Mouse (Mus musculus) left cerebral cortex, adult 11 months (tissue): ENCODE measurements around the gene Zfp850.
"Not testable (repeated sequence)": the region's sequence is repeated elsewhere in the genome, so short reads cannot be mapped to it uniquely, and the experiment has no call there.

Experiments used
- DNase-seq: peaks from one replicate; pipeline ENCODE4 v3.0.0; 2022; ENCODE audit warnings: low spot score

Gene Zfp850

DNA sequence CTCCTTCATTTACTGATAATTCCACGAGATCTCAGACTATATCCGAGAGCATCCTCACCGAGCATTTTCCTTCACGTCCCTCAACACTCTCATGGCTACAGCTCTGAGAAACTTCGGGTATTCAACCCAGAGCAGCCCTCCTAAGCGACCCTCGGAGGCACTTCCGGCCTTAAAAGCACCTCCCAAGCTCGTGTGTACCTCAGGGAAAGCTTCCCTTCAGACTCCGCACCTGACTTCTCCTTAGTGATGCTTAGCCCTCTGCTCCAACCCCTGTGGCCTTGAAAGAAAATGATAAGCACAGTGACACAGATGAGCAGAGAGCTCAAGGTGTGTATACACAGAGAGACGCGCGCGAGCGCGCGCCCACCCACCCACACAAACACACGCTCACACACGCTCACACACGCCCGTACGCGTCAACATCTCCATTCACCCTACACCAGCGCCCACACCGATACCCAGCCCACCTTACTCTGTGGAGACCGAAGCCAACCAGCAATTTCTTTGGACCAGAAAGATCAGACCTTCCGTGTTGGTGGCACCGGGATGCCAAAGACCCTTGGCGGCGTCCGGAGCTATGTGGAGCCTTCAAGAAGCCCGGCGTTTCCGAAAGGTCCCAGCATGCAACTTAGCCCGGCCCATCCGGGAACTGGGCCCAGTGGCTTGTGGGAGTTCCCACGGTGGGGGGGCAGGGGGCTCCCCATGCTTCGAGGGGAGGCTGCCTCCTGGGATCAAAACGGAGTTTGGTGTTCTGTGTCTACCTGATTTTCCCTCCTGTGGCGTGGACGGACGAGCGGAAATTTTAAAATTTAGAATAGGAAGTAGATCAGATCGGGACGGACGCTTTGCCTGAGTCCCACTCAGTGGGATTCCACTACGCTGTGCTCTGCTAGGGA is at the start of gene Zfp850:
Gene Zfp850, minus strand, starts transcription at position 567 of the 896 bp plus-strand sequence.
- peak; percentile 47 for DNase-seq

DNA sequence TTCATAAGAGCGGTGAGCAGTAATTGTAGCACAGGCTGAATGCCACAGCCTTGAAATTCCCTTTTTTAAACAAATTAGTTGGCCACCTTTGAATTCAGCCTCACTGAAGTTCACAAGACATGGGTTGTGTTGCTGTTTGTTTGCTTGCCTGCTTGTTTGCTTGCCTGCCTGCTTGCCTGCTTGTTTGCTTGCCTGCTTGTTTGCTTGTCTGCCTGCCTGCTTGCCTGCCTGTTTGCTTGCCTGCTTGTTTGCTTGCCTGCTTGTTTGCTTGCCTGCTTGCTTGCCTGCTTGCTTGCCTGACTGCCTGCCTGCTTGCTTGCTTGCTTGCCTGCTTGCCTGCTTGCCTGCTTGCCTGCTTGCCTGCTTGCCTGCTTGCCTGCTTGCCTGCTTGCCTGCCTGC is 46.1 kb upstream of the Zfp850 start:
- DNase-seq, result no peak

DNA sequence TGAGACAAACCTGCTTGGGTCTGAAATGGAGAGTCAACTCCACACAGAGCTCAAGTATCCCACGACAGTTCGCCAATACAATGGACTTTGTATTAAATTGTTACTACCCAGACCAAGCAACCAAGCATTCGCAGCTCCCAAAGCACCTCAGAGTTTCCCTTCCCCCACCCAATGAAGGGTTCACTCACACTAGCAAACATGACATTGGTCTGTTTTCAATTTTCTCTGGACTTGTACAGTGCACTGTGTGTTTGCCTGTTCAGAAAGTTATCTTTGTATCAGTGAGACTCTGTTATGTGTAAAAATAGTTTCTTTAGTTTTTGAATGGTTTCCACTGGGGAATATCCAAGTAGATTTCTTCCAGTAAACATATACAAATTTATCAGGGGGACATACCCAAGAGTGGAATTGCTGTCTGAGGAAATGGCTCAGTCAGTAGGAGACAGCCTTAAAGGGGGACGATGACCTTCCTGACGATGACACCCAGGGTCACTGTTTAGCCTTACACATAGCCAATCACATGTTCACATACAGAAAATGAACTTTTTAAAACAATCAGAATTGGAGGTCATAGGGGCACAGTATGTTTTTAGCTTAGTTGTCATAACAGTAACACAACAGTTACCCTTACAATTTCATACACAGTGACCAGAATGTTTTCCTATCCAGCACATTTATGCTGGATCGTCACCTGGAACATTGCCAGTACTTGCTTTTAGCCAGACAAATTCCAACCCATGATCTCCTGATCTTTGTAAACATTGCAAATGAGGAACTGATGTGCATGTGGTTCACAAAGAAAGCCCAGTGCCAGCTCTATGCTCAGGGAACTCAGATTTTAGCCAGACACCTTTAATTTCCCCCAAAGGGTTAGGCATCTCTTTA is 39.4 kb upstream of the Zfp850 start:
- DNase-seq, result no peak

DNA sequence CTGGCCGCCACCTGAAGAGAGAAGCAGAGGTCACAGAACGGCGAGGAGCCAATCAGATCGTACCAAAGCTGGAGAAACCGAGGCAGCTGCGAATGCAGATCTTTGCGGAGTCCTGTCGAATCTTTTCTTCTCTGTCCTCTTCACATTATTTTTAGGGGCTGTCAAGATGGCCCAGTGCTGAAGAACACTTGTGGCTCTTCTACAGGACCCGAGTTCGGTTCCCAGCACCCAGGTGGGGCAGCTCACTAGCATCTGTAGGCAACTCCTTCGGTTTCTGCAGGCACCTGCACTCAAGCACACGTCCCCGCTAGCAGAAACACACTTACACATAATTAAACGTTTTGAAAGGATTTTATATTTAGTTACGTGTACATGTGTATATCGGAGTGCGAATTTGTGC is 36.7 kb upstream of the Zfp850 start:
- DNase-seq, result no peak

DNA sequence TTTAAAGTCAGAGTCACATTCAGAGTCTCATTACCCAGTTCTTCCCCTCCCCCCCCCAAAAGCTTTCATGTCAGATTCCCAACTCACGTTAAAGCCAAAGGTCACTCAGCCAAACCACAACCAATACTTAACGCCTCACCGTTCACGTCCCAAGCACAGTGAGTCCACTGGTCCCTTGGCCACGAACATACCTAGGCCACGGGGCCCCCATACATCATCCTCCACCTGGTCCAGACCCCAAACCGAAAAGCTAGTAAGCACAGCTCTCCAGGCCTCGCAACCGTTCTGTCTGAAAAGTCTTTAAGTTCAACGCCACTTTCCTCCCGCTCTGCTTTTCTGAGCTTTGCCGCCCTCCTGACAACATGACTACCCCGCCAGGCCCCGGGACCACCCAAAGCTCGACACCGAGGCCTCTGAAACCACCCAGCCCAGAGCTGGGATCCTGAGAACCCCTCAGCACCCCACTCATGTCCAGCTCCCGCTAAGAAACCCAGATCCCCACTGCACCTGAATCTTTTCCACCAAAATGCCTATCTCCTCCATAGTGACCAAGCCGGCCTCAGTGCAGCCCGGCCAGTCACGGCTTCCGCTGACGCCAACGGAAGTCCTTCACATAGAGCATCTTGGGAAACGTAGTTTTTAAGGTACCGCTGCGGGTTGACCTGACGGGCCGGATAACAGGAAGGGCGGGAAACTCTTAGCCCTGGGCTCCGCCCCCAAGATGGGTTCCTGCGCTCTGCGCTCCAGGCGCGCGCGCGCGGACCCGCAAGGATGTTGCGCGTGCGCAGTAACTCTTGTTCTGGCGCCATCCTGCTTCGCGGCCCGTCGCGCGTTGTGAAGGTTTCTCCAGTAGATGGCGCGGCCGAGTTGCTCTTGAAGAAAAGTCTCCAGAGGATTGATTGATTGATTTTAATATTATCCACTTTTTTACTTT is 35.8 kb upstream of the Zfp850 start, which contains the start of gene Psmc4:
Gene Psmc4, minus strand, starts transcription at position 626 of the 934 bp plus-strand sequence.
- peak; percentile 98 for DNase-seq

DNA sequence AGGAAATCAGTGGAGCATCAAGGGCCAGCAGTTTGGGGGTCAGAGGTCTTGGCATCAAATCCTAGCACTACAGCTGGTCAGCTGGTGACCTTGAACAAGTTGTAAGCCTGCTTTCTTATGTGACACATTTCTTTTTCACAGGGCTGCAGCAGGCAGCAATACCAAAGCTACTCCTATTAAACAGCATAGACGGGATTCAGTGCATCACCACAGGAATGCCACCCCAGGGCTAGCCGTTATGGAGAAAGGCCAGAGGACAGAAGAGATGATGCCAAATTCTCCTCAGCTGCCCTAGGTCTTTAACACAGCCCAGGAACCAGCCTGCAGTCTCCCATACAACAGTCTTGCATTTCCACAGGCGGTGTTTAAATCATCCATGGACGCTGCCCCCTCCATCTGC is 30.6 kb upstream of the Zfp850 start:
- no peak for DNase-seq

DNA sequence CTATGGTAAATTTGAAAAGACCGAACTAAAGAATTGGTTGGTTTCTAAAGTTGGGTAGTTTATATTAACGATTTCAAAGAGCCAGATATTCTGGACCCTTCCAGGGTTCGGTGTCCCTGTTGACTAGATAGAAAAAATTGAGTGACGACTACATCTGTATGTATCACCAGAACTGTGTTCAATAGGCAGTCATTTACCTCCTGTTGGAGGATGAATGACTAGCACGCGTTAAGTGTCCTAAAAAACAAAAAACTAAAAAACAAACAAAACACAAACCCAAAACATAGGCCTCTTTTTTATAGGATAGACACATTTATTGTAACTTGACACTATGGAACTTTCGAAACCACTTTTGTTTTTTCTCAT is 513 bp upstream of the Zfp850 start:
- no peak for DNase-seq

DNA sequence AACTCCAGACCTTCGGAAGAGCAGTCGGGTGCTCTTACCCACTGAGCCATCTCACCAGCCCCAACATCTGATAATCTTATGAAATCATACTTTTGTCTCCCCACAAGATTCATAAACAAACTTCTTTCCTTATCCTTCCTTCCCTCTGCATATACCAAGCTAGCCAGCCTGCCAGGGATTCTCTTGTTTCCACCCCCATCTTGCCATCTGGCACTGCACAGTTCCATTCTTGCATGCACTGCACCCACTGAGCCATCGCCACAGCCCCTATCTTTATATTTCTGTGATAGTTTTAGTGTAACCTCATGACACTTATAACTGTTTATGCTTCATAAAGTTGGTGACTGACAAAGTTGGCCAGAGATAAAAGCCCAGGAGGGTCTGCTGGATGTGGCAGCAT is 3.6 kb downstream of the Zfp850 start:
- DNase-seq, result no peak

DNA sequence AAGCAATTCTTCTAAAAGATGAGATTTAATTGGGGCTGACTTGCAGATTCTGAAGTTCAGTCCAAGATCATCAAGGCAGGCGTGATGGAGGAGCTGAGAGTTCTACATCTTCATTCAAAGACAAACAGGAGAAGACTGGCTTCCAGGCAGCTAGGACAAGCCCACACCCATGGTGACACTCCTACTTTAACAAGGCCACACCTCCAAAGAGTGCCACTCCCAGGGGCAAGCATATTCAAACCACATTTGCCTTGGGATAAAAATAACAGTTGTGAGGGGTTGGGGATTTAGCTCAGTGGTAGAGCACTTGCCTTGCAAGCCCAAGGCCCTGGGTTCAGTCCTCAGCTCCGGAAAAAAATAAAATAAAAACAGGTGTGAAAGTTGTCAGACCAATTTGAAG is 31.7 kb downstream of the Zfp850 start:
- no peak for DNase-seq

DNA sequence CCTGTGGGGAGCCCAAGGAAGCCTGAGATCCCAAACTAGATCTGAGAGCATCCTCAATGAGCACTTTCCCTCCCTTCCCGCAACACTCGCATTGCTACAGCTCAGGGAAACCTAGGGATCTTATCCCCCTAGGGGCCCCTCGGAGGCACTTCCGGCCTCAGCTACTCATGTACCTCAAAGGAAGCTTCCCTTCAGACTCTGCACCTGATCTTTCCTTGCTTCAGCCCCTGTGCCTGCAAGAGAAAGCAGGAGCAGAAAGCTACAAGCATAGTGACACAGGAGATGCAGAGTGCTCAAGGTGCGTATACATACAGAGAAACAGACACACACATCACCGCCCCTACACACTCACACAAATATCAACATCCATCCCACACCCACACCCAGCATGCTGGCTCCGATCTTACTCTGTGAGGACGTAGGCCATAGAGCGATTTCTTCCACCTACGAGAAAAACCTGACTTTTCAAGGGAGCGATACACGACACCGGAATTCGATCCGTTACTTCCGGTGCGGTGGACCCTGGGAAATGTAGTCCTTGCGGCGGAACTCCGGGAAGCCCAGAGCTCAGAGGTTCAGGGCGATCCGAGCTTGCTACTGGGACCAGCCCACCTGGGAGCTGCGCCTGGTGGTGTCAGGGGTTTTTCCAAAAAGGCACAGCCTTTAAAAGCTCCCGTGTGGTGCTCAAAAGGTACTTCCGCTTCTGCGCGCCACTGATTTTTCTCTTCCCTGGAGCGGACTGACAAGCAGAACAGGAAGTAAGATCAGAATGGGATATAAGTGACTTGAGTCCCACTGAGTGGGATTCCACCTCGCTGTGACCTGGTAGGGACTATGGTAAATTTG is 35.0 kb downstream of the Zfp850 start, which contains the start of gene Zfp780b:
Gene Zfp780b, minus strand, starts transcription at position 489 of the 846 bp plus-strand sequence.
- peak; percentile 48 for DNase-seq

DNA sequence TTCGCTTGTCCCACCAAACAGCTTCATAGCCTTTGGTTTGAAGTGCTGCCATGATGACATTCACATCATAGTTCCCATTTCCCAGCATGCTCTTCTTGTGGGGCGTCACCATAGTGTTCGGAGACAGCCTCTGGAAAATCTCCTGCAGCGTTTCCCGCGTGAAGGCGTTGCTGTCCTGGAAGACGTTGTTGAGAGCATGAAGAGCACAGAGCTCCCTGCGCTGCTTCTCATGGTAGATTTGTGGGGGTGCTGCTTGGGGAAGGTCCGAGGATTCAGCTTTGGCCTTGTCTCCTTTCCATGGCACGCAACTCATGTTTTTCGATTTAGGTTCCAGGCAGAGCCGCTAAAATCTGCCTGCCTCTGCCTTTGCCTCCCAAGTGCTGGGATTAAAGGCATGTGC is 64.5 kb downstream of the Zfp850 start:
- DNase-seq, result not testable (repeated sequence)

DNA sequence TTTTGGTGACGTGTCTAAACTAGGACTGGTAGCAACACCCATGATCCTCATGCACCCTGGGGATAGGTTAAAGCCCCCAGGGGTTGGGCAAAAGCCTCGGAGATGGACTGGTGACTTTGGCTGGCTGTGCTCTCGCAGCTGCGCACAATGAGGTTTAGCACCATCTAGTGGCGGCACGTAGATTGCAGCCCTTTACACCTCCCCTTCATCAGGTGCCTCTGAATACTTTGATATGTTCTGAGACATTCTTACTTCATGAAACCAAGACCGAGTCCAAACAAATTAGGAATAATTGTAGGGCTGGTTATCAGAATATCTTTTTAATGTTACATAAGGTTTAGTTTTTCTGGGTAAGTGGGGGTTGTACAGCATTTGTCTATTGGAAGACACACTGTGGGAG is 72.0 kb downstream of the Zfp850 start:
- not testable (repeated sequence) for DNase-seq
